Mouse (Mus musculus) kidney, adult 8-10 months (tissue): ENCODE measurements around the gene Ankrd7.
"Not testable (repeated sequence)": the region's sequence is repeated elsewhere in the genome, so short reads cannot be mapped to it uniquely, and the experiment has no call there.

Source experiments
- DNase-seq, 2 experiments: peaks; one replicate each; pipeline ENCODE4 v3.0.0; 2022

The Ankrd7 gene

DNA sequence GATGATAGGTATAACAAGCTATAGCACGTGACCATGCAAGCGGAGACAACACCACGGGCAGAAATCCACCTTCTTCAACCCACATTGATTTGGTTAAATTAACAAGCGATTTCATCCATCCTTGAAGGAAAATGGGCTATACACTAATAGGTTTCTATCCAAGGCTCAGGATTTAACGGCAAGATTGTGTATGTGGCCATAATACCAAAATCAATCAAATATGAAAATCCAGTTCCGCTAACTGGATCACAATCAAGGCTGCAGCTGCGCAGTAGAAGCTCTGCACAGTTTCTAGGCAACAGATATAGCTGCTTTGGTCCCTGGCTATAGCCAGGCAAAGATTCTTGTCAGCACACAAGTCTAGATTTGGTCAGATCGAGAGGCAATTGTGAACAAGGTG is at the start of gene Ankrd7:
TSS of gene Ankrd7 (plus strand) at position 301 of the 400 bp plus-strand sequence.
- DNase-seq, result no peak

DNA sequence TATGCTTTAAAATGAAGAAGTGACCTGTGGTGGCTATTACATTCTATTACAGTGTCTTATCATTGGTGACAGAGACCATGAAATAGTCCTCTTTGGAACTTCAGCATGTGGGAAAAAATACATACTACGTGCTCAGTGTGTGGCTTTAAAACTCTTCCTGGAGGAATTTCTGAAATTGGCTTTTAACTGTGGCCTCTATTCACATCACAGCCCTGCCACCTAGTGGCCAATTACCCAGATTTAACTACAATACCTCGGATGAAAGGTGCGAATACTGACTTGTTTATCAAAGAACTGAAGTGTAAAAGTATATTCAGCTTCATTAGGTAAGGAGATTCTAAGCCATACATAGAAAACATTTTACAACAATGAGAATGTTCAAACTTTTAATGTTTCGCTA is 46.8 kb upstream of the Ankrd7 start:
- peak; percentile 32 to 68 for DNase-seq

DNA sequence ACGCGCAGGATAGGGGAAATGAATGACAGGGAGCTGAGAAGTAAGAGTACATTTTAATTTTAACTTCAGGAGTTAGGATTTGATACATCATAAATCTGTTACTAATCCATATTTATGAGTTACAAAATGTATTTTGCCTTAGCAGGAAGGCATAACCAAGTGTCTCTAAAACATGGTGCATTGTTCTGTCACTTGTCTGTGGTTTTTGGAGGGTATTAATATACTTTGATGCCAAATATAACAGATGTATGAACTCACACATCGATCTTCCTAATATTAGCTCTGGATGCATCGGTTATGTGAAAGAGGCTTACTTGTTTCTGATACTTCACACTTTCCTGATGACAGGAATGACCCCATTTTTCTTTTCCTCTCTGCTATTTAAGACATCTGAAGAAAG is 45.9 kb upstream of the Ankrd7 start:
- DNase-seq, result no peak

DNA sequence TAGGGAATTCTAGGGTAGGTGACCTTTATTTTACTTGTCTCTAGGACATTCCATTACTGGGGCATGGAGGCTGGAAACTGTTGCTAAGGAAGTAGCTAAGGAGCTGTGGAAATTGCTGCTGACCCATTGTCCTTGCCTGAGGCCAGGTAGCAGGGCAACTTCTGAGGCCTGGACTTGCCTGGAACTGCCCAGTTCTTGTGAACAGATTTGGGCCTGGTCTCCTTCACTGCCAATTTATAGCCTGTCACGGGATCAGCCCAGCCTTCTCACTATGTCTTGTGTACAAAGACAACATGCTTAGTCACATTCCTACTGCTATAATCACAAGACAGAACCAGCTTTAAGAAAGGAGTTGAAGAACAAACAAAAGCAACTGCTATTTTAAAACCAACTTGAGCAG is 43.3 kb upstream of the Ankrd7 start:
- DNase-seq, result peak; percentile 42 to 69

DNA sequence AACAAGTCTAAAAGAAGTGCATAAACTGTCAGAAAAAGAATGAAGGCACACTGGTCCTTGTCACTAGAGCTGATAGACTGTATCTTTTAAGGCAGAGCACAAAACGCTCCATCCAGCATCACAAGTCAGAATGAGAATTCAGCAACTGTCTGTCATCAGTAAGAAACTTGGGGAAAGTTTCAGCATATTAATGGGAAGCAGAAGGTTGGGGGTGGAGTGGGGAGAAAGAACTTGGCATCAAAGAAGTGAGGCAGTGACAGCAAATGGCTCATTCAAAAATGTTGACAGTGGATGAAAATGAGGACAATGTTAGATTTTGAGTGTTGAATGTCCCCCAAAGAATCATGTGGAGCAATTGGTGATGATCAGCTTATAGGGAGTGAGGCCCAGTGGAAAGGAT is 33.2 kb upstream of the Ankrd7 start:
- no peak for DNase-seq

DNA sequence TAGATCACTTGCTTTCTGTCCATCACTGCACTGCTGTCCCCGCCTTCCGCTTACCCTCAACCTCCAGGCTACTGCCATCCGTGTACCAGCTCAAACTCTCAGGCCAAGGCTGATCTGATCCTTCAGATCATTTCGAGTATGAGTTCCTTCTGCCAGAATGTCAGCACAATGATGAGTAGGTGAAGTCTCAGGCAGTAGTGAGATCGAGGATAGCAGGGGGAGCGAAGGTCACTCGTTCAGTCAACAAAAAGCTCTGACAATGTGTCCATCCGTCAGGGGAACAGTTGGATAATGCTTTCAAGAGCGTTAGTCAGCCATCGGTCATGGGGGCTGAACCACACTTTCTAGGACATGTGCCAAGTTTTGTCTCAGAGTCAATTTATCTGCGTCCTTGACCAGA is 21.6 kb upstream of the Ankrd7 start:
- DNase-seq, result not testable (repeated sequence)

DNA sequence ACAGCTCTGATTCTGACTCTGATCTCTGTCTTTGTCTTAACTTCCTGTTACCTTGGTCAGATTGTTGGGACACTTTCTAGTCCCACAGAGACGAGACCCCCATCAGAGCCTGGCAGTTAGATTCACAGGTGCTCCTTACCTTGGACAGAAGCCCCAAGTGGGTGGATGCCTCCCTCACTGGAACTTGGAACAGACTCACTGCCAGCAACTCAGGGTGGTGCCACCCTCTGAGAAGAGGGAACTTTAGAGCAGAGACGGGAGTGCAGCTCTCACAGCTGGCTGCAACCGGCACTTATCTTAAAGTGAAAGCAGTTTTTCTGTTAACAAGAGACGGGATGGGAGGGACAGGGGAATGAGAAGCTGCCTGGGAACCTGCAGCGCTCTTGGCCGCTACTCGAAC is 20.5 kb upstream of the Ankrd7 start:
- DNase-seq, result not testable (repeated sequence)

DNA sequence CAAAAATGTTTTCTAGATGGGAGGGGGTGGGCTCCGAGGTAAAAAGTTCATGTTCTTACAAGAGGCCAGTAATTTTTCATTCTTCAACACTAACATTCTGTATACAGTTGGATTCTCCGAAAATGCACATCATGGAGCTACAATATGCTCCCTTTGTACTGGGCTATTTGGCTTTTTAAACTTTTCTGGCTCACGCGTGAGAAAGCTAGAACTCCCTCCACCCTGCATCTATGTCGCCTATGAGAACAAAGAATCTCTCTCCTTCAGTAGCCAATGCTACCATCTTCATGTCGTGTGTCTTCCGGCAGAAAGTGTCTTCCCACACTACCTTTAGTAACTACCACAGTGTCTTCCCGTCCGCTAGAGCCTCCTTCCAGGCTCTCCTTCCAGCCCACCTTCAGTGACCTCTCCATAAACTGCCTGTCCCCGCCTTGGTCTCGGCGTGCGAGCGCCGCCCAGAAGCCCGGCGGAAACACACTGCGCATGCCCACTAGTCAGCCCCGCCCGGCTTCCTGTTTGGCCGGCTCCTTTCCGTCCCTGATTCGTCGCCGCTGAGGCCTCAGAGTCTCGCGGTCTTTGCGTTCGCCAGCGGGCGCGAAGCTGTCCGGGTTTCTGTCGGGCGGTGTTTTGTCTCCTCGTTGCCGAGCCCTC is 17.9 kb upstream of the Ankrd7 start, which contains the start of gene Lsm8:
TSS of gene Lsm8 (plus strand) at position 529 of the 651 bp plus-strand sequence.
- DNase-seq, result peak; percentile 97

DNA sequence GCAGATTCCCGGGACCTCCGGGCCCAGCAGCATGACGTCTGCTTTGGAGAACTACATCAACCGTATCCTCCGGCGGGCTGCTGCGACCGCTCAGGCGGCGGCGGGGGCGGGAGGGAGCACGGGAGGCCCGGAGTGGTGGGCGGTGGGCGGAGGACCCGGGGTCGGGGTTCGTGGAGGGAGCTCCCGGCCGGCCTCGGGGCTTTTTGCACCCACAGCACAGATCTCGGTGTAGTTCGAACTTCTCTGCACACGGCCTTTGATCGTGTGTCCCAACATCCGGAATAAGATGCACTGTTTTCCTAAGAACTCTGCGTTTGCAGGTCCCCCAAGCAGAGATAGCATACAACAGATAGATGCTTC is 17.4 kb upstream of the Ankrd7 start:
- no peak for DNase-seq

DNA sequence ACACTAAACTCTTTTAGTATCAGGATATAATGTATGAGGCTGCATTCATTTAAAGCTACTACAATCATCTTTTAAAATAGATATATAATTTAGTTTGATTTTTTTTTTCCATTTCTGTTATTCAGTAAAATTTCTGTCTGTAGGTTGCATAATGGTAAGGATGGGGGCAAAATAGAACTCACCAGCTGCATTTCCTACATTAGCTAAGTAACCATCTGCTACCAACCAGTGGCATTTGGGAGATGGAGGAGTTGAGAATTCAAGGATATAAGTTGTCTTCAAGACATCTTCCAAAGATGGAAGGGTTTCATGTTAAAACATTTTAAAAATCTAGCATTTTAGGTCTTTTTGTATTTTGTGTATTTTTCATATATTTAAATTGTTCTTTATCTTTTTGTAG is 10.8 kb upstream of the Ankrd7 start:
- DNase-seq, result no peak

DNA sequence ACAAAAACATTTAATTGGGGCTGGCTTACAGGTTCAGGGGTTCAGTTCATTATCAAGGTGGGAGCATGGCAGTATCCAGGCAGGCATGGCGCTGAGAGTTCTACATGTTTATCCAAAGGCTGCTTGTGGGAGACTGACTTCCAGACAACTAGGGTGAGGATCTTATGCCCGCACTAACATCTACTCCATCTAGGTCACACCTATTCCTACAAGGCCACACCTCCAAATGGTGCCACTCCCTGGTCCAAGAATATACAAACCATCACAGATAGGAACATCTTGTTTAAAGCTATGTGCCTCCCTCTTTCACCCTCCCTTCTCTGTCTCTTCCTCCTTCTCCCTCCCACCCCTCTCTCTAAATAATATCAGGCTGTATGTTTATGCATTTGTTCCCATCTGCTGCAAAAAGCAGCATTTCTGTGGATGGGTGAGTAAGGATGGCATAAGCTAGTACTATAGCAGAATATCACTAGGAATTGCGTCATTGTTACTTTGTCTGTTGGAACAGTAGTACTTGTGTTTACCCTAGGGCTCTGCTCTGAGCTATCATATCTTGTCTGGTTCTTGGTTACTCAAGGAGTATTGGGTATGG is 9.5 kb upstream of the Ankrd7 start:
- no peak for DNase-seq

DNA sequence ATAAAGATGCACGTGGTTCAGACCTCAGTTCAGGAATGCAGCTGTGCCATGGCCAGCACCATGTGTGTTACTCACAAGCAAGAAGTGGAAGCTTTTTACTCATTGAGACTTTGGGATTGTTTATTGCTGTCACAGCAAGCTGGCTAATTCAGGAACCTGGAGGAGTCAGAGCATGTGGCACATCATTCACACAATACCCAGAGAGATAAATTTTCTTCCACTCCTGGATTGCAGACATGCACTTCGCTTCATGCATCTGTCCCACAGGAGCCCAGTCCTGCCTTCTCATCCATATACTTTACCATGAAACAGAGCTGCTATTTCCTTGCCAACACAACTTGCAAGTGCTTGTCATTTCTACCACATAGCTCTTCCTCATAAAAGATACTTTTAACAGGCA is 22.9 kb downstream of the Ankrd7 start:
- no peak for DNase-seq

DNA sequence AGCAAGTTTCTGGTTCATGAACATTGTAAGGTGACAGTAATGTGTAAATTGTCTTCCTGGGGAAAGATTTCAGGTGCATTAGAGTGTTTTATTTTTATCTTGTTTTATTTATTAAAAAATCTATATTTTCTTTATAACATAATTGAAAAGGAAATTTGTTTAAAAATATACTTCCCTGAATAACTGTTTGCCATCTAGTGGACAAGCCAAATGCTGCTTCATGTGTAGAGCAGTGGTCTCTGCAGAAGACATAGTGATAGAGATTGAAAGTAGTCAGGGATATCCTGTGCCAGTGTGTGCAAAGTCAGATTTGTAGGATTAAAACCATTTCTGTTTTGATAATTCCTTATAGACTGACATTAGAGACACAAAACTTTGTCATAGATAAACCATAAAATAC is 28.0 kb downstream of the Ankrd7 start:
- no peak for DNase-seq

DNA sequence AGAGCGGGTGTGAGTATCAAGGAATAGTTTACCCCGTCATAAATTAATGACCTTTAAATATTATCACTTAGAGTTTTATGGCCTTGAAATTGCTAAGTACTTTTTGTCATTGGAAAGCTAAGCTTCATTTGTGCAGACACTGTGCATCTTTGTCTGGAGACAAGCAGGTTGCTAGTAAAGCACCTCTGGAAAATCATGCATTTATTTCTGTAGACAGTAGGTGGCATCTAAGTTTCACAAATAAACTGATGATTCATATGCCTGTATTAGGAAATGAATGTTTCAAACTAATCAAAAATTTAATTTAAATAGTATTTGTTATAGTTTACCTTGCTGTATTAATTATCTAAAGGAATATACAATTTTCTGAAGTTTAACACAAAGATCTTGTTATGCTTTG is 41.1 kb downstream of the Ankrd7 start:
- DNase-seq, result no peak

DNA sequence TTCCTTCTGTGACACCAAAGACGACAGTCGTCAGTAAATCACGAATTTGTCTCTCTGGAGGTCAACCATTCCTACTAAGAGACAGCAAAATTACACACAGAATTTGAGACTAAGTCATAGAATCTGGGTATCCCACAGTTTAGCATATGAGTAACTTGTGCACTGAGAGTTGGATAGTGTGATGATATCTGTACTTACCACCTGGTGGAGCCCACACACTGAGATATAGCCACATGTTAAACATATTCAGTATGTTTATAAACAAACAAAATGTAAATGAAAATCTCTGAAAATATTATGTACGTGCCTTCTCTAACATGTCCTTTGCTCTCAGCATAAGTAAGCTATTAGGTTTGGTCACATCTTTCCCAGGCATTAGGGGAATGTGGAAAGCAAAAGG is 47.1 kb downstream of the Ankrd7 start:
- DNase-seq, result no peak

DNA sequence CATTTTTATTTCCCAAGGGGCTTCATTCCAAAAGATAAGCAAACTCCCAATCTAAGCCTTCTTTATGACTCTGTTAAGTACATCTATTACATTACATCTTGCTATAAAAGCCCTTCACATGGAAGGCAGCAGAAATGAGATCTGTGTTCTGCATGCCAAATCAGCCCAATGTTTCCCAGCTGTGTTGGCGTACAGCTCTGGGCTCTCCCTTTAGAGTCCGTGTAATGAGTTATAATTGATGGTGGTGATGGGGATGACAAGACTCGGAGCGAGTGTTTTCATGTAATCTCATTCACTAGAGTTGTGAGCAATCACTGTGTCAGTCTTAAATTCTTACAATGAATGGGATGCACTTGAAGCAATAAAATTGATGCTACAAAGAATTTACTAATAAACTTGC is 49.9 kb downstream of the Ankrd7 start:
- no peak for DNase-seq

DNA sequence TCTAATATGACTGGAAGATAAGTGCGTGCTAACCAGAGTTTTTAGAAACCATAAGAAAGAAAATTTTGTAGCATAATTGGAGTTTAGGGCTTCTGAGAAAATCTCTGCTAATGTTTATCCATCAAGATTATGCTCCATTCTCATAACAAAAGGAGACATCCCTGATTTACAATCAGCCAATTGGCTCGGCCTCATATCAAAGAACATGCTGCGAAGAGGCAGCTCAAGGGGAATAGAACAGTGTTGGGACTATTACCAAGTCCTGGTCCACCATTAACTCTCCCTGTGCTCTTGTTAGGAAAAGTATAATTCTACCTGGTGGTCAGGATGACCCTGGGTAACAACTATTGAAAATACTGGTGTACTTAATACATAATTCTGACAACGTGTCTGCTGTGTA is 50.4 kb downstream of the Ankrd7 start:
- no peak for DNase-seq
